Mouse (Mus musculus): ENCODE results near the gene Nos1. TPM values are rescaled to one million over a fixed set of nuclear protein-coding genes. Genes with fewer than 3 reads are reported as not detected.

Nos1 gene
- 0.17 and 2.6 TPM in 2 replicates for polyA plus RNA-seq (2012; rRNA removed)

- WGBS = 23% methylated on average over 10 of the region's 10 CpGs
Observed at GRCm38 (mm10) chr5:117780681-117781080, at the start of gene Nos1. Nos1 (plus strand) TSS chr5:117781032.

GRCm38 (mm10) chr5:117731311-117731710 lies 49.5 kb upstream of the Nos1 start:
- Histone ChIP-seq H3K4me3 (replicated peaks; ENCODE audit: extremely low read depth, low read depth, low read length) (no peak overlapping the region), H3K4me1 (ENCODE audit: control insufficient read depth, insufficient read depth, low read length) (no peaks in the 10 kb centered on the region)
- DNase-seq = no peak
- 59% methylated on average over 6 of the region's 6 CpGs for WGBS
- TF ChIP-seq POLR2A (IDR thresholded peaks at IDR 0.05; ENCODE audit: borderline replicate concordance, extremely low read depth, low read depth, low read length) = no peak
- no peak for TF ChIP-seq CTCF (IDR thresholded peaks at IDR 0.05; ENCODE audit: insufficient read depth, low read length)

More at GRCm38 (mm10) chr5:117780681-117781080, at the start of gene Nos1:
- no peak for DNase-seq
- TF ChIP-seq CTCF (IDR thresholded peaks at IDR 0.05; ENCODE audit: insufficient read depth, low read length) (no peak), POLR2A (IDR thresholded peaks at IDR 0.05; ENCODE audit: borderline replicate concordance, extremely low read depth, low read depth, low read length) (no peak)
- H3K4me1 ChIP-seq (ENCODE audit: control insufficient read depth, insufficient read depth, low read length) = no peaks in the 10 kb centered on the region
- H3K4me3 ChIP-seq (replicated peaks; ENCODE audit: extremely low read depth, low read depth, low read length) = no peak within 1 kb of the TSS

DNA sequence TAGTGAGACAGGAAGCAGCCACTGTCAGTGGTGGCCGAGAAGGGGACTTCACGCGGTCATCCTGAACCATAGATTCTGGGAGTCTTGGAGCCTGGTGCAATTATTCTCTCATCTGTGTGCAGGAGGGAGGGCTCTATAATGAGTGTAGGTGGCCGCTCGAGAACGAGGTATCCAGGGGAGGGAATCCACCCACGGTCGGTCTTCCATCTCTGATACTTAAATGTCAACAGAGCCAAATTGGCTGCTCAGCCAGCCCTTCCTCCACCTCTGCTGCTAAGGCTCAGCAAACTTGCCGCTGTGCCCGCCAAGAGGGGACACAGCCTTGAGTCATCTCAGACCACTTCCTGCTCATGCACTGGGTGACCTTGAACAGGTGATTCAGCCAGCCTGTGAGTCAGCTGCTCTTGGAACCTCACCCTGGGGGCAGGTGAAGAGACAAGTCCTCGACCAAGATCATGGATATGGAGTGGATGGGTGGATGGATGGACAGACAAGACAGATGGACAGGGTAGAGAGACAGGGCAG lies 36.1 kb upstream of the Nos1 start:
- Histone ChIP-seq H3K4me3 (replicated peaks; ENCODE audit: extremely low read depth, low read depth, low read length) (no peak overlapping the region), H3K4me1 (ENCODE audit: control insufficient read depth, insufficient read depth, low read length) (no peaks in the 10 kb centered on the region)
- 53% methylated on average over 11 of the region's 11 CpGs for WGBS
- DNase-seq = no peak
- no peak for TF ChIP-seq POLR2A (IDR thresholded peaks at IDR 0.05; ENCODE audit: borderline replicate concordance, extremely low read depth, low read depth, low read length)
- no peak for TF ChIP-seq CTCF (IDR thresholded peaks at IDR 0.05; ENCODE audit: insufficient read depth, low read length)

DNA sequence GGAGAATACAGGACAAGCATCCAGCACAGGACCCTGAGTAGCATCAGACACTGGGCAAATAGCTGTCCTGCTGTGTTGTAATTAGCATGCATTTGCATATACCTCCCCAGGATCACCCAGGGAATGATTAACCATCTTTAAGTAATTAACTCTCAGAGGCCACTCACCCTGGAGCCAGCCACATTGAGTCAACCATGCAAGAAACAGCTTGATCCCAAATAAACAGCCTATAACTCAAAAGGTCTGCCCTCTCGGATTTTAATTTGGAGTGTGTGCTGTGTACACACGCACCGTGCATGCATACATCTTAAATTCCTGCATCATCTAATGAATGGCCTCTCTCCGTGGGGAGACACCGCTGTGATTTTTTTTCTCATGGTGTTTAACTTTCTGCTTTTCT lies 31.5 kb upstream of the Nos1 start:
- WGBS = 39% methylated on average over 5 of the region's 5 CpGs
- TF ChIP-seq POLR2A (IDR thresholded peaks at IDR 0.05; ENCODE audit: borderline replicate concordance, extremely low read depth, low read depth, low read length) (no peak), CTCF (IDR thresholded peaks at IDR 0.05; ENCODE audit: insufficient read depth, low read length) (no peak)
- no peak overlapping the region for H3K4me3 ChIP-seq (replicated peaks; ENCODE audit: extremely low read depth, low read depth, low read length)
- DNase-seq = no peak
- H3K4me1 ChIP-seq (ENCODE audit: control insufficient read depth, insufficient read depth, low read length) = no peaks in the 10 kb centered on the region

DNA sequence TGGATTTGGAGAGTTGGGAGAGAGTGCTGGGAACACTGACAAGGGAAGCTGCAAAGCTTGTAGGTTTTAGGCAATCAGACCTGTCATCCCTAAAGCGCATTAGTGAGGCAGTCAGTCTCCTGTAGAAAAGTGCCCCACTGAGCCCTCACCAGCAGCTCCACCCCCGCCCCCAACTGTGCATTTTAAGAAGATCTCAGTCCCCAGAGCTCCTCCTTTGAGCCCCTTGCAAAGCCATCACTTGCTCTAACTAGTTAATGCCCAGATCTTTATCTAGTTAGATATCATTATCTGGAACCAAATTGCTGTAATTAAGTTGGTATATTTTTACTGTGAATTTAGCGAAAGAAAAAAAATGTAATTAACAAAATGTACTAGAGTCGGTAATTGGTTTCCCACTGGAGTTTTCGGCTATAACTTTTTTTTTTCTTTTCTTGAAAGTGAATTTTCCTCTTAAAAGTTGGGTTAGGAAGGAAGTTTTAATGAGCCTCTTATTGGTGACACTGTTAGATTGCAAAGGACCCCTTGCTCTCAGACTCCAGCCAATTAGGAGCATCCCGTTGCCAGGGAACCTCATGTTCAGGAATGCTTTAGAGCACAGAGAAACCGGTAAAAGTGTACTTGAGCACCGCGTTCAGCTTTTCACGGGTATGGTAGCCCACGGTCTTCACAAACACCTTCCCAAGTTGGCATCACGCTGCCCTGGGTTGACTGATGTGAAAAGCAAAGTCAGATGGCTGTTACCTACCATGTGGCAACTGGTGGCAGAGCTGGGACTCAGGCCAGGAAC lies 22.9 kb upstream of the Nos1 start:
- TF ChIP-seq POLR2A (IDR thresholded peaks at IDR 0.05; ENCODE audit: borderline replicate concordance, extremely low read depth, low read depth, low read length) = no peak
- TF ChIP-seq CTCF (IDR thresholded peaks at IDR 0.05; ENCODE audit: insufficient read depth, low read length) = no peak
- no peaks in the 10 kb centered on the region for H3K4me1 ChIP-seq (ENCODE audit: control insufficient read depth, insufficient read depth, low read length)
- no peak overlapping the region for H3K4me3 ChIP-seq (replicated peaks; ENCODE audit: extremely low read depth, low read depth, low read length)
- 50% methylated on average over 12 of the region's 12 CpGs for WGBS
- no peak for DNase-seq

GRCm38 (mm10) chr5:117761181-117761832 lies 19.5 kb upstream of the Nos1 start:
- DNase-seq = no peak
- 75% methylated on average over 9 of the region's 9 CpGs for WGBS
- TF ChIP-seq POLR2A (IDR thresholded peaks at IDR 0.05; ENCODE audit: borderline replicate concordance, extremely low read depth, low read depth, low read length) (no peak), CTCF (IDR thresholded peaks at IDR 0.05; ENCODE audit: insufficient read depth, low read length) (peak; percentile 42)
- Histone ChIP-seq H3K4me3 (replicated peaks; ENCODE audit: extremely low read depth, low read depth, low read length) (no peak overlapping the region), H3K4me1 (ENCODE audit: control insufficient read depth, insufficient read depth, low read length) (no peaks in the 10 kb centered on the region)

GRCm38 (mm10) chr5:117764496-117764895 lies 16.3 kb upstream of the Nos1 start:
- no peak for DNase-seq
- WGBS = 77% methylated on average over 9 of the region's 9 CpGs
- Histone ChIP-seq H3K4me1 (ENCODE audit: control insufficient read depth, insufficient read depth, low read length) (no peaks in the 10 kb centered on the region), H3K4me3 (replicated peaks; ENCODE audit: extremely low read depth, low read depth, low read length) (no peak overlapping the region)
- TF ChIP-seq POLR2A (IDR thresholded peaks at IDR 0.05; ENCODE audit: borderline replicate concordance, extremely low read depth, low read depth, low read length) (no peak), CTCF (IDR thresholded peaks at IDR 0.05; ENCODE audit: insufficient read depth, low read length) (no peak)

GRCm38 (mm10) chr5:117779175-117779574 lies 1.7 kb upstream of the Nos1 start:
- Histone ChIP-seq H3K4me3 (replicated peaks; ENCODE audit: extremely low read depth, low read depth, low read length) (no peak overlapping the region), H3K4me1 (ENCODE audit: control insufficient read depth, insufficient read depth, low read length) (no peaks in the 10 kb centered on the region)
- no peak for DNase-seq
- WGBS = 49% methylated on average over 11 of the region's 11 CpGs
- TF ChIP-seq POLR2A (IDR thresholded peaks at IDR 0.05; ENCODE audit: borderline replicate concordance, extremely low read depth, low read depth, low read length) (no peak), CTCF (IDR thresholded peaks at IDR 0.05; ENCODE audit: insufficient read depth, low read length) (no peak)

DNA sequence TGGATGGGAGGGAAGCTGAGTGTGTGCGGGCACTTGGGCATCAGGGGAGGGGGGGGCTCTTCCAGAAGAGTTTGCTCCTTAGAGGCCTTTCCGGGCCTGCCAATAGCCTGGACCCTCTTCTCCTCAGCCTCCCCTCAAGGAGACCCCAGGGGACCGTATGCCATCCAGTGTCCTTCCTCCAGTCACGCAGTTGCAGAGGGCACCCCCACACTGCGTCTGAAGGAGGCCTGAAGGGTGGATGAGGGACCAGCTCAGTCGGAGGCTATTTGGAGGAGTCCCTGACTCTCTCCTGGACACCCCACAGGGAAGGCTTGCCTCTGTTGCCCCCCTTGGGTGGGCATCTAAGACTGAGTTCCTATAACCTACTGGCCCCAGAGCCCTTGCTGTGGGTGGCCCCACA lies 346 bp downstream of the Nos1 start:
- no peak for TF ChIP-seq POLR2A (IDR thresholded peaks at IDR 0.05; ENCODE audit: borderline replicate concordance, extremely low read depth, low read depth, low read length)
- no peak for TF ChIP-seq CTCF (IDR thresholded peaks at IDR 0.05; ENCODE audit: insufficient read depth, low read length)
- DNase-seq = no peak
- H3K4me3 ChIP-seq (replicated peaks; ENCODE audit: extremely low read depth, low read depth, low read length) = no peak overlapping the region
- WGBS = 73% methylated on average over 6 of the region's 6 CpGs
- no peaks in the 10 kb centered on the region for H3K4me1 ChIP-seq (ENCODE audit: control insufficient read depth, insufficient read depth, low read length)

All from lung, adult 2 months (tissue).